Mouse (Mus musculus): Measurements from ENCODE around the gene Shisa6. TPM values are rescaled to one million over a fixed set of nuclear protein-coding genes. Genes with fewer than 3 reads are reported as not detected.
A peak's percentile ranks its signal among the peaks of the same experiment; 100 is the strongest.

Gene Shisa6
- total and polyA plus RNA-seq, 3 experiments, result 0.27 to 0.66 (median 0.31) TPM

- WGBS, result 56% methylated on average over 3 of the region's 3 CpGs
- no peak for DNase-seq
- intact Hi-C loops (cut with DNase I), result no loop called here
- no peaks in the 10 kb centered on the region for H3K27me3 ChIP-seq (ENCODE audit: control insufficient read depth, insufficient read depth, low read length)
- TF ChIP-seq POLR2A (IDR thresholded peaks at IDR 0.05; ENCODE audit: insufficient read depth, low read depth, low read length) (no peak), EP300 (IDR thresholded peaks at IDR 0.05; ENCODE audit: insufficient read depth, low read depth, low read length) (no peak), CTCF (IDR thresholded peaks at IDR 0.05) (no peak)
- H3K27ac ChIP-seq, result no peak overlapping the region
- no peaks in the 10 kb centered on the region for H3K4me1 ChIP-seq (ENCODE audit: control insufficient read depth, insufficient read depth, low read length)
- no peaks in the 10 kb centered on the region for H3K79me2 ChIP-seq (replicated peaks; ENCODE audit: control insufficient read depth, insufficient read depth, low read length)
- no peak overlapping the region for H3K9ac ChIP-seq (ENCODE audit: low read depth, low read length)
- no peak overlapping the region for H3K4me3 ChIP-seq
- H3K36me3 ChIP-seq (ENCODE audit: control insufficient read depth, insufficient read depth, low read length), result no peaks in the 10 kb centered on the region
Measured at GRCm38 (mm10) chr11:66218469-66218868, 307.3 kb downstream of the Shisa6 start.

DNA sequence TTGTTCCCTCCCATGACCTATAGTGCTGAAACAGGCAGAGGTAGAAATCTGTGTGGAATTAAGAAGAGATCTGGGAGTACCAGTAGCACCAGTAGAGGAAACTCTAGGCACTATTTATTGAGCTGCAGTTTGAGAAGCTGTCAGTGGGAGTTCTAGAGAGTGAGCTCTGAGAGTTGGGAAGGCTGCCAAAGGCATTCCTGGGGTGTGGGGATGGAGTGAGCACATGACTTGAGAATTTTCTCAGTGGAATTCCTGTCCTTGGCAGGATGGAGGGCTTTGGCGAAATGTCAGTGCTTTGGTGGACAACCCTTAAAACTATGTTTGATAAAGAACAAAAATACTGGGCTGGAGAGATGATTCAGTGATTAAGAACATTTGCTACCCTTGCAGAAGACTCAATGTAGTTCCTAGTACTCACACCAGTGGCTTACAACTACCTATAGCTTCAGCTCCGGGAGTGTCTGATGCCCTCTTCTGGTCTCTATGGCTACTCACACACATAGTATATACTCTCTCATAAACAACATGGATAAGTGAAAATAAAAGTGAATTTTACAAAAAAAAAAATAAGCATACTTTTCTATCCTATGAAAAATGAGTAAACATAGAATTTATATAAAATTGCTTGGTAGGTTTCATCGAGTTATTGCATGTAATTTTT is 337.0 kb downstream of the Shisa6 start:
- 50% methylated on average over 3 of the region's 3 CpGs for WGBS
- intact Hi-C loops (cut with DNase I), result no loop called here
- Histone ChIP-seq H3K4me3 (no peak overlapping the region), H3K27ac (no peak overlapping the region), H3K4me1 (ENCODE audit: control insufficient read depth, insufficient read depth, low read length) (no peaks in the 10 kb centered on the region; the same call in 1 of the 2 replicates), H3K36me3 (ENCODE audit: control insufficient read depth, insufficient read depth, low read length) (no peaks in the 10 kb centered on the region), H3K79me2 (replicated peaks; ENCODE audit: control insufficient read depth, insufficient read depth, low read length) (no peaks in the 10 kb centered on the region), H3K27me3 (ENCODE audit: control insufficient read depth, insufficient read depth, low read length) (no peaks in the 10 kb centered on the region), H3K9ac (ENCODE audit: low read depth, low read length) (no peak overlapping the region)
- peak; percentile 37 to 58 for DNase-seq
- TF ChIP-seq POLR2A (IDR thresholded peaks at IDR 0.05; ENCODE audit: insufficient read depth, low read depth, low read length) (no peak), CTCF (IDR thresholded peaks at IDR 0.05) (0 out of 2 replicates have a peak, but pooled peaks have one; percentile 28), EP300 (IDR thresholded peaks at IDR 0.05; ENCODE audit: insufficient read depth, low read depth, low read length) (no peak)

DNA sequence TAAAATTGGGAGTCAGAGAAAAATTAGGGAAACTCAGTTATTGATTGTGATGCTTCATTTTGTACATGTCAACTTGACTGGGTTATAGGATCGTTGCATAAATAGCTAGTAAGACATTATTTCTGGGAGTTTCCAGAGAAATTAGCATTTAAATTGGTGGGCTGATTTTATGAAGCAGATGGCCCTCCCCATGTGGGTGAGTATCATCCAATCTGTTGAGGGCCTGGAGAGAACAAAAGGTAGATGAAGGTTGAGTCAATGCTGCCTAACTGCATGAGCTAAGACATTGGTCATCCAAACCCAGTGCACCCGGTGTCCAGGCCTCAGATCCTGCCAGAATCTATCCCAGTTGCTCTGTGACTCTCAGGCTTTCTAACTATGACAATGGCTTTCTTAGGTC is 337.6 kb downstream of the Shisa6 start:
- TF ChIP-seq EP300 (IDR thresholded peaks at IDR 0.05; ENCODE audit: insufficient read depth, low read depth, low read length) (no peak), CTCF (IDR thresholded peaks at IDR 0.05) (no peak), POLR2A (IDR thresholded peaks at IDR 0.05; ENCODE audit: insufficient read depth, low read depth, low read length) (no peak)
- H3K4me1 ChIP-seq (ENCODE audit: control insufficient read depth, insufficient read depth, low read length), result no peaks in the 10 kb centered on the region; the same call in 1 of the 2 replicates
- H3K9ac ChIP-seq (ENCODE audit: low read depth, low read length), result no peak overlapping the region
- intact Hi-C loops (cut with DNase I), result no loop called here
- no peaks in the 10 kb centered on the region for H3K79me2 ChIP-seq (replicated peaks; ENCODE audit: control insufficient read depth, insufficient read depth, low read length)
- DNase-seq, result no peak
- H3K27me3 ChIP-seq (ENCODE audit: control insufficient read depth, insufficient read depth, low read length), result no peaks in the 10 kb centered on the region
- no peaks in the 10 kb centered on the region for H3K36me3 ChIP-seq (ENCODE audit: control insufficient read depth, insufficient read depth, low read length)
- H3K27ac ChIP-seq, result no peak overlapping the region
- H3K4me3 ChIP-seq, result no peak overlapping the region
- 70% methylated on average over 2 of the region's 2 CpGs for WGBS

- WGBS, result 55% methylated on average over 2 of the region's 2 CpGs
- intact Hi-C loops (cut with DNase I), result no loop called here
- H3K36me3 ChIP-seq (ENCODE audit: control insufficient read depth, insufficient read depth, low read length), result no peaks in the 10 kb centered on the region
Measured at GRCm38 (mm10) chr11:66177781-66178180, 348.0 kb downstream of the Shisa6 start.

GRCm38 (mm10) chr11:66167801-66168651 is 357.7 kb downstream of the Shisa6 start, which contains the start of gene Dnah9:
TSS of gene Dnah9 (minus strand) at chr11:66168551.
- Histone ChIP-seq H3K27me3 (ENCODE audit: control insufficient read depth, insufficient read depth, low read length) (peaks cover 5% of the 10 kb centered on the region), H3K9ac (ENCODE audit: low read depth, low read length) (no peak within 1 kb of the TSS)

More at GRCm38 (mm10) chr11:66177781-66178180, 348.0 kb downstream of the Shisa6 start:
- TF ChIP-seq EP300 (IDR thresholded peaks at IDR 0.05; ENCODE audit: insufficient read depth, low read depth, low read length), result no peak
- no peak for TF ChIP-seq POLR2A (IDR thresholded peaks at IDR 0.05; ENCODE audit: insufficient read depth, low read depth, low read length)
- no peak for TF ChIP-seq CTCF (IDR thresholded peaks at IDR 0.05)
- H3K4me1 ChIP-seq (ENCODE audit: control insufficient read depth, insufficient read depth, low read length), result no peaks in the 10 kb centered on the region
- no peak overlapping the region for H3K9ac ChIP-seq (ENCODE audit: low read depth, low read length)
- no peak overlapping the region for H3K4me3 ChIP-seq
- H3K79me2 ChIP-seq (replicated peaks; ENCODE audit: control insufficient read depth, insufficient read depth, low read length), result no peaks in the 10 kb centered on the region
- H3K27ac ChIP-seq, result no peak overlapping the region
- no peak for DNase-seq
- no peaks in the 10 kb centered on the region for H3K27me3 ChIP-seq (ENCODE audit: control insufficient read depth, insufficient read depth, low read length)

More at GRCm38 (mm10) chr11:66167801-66168651, 357.7 kb downstream of the Shisa6 start, which contains the start of gene Dnah9:
- no peak within 1 kb of the TSS for H3K27ac ChIP-seq
- no peaks in the 10 kb centered on the region for H3K4me1 ChIP-seq (ENCODE audit: control insufficient read depth, insufficient read depth, low read length)
- intact Hi-C loops (cut with DNase I), result no loop called here
- peak within 1 kb of the TSS; percentile 22; the same call in 1 of the 2 replicates for H3K4me3 ChIP-seq
- H3K79me2 ChIP-seq (replicated peaks; ENCODE audit: control insufficient read depth, insufficient read depth, low read length), result no peaks in the 10 kb centered on the region
- TF ChIP-seq POLR2A (IDR thresholded peaks at IDR 0.05; ENCODE audit: insufficient read depth, low read depth, low read length) (no peak), CTCF (IDR thresholded peaks at IDR 0.05) (no peak), EP300 (IDR thresholded peaks at IDR 0.05; ENCODE audit: insufficient read depth, low read depth, low read length) (no peak)
- peak; percentile 30 to 47 for DNase-seq
- 1% methylated on average over 53 of the region's 53 CpGs for WGBS
- no peaks in the 10 kb centered on the region for H3K36me3 ChIP-seq (ENCODE audit: control insufficient read depth, insufficient read depth, low read length)
